Mouse (Mus musculus): ENCODE measurements at regions not wholly inside any gene's neighbourhood (a gene's known extent, or its start where the extent isn't known, plus 50 kb on each side); places are given as distances from the start of the nearest gene placed in this dataset.

DNA sequence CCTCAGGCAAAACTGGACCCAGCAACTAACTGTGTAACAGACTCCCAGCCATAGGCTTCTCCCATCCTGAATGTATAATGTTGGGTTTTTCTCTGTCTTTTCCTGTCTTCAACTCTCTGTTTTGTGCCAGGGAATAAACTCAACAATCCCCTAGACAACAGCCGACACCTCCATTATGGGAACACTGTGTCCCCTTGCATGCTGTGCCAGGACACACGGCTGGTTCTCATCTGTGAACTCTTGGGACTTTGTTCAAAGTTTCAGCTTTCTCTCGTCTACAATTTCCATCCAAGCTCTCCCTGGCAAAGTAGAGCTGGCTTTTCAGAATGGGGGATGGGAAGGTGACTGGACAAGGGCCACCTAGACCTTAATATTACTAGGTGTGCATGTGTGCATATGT is 56.1 kb upstream of the Kcng1 start:
- DNase-seq, result no peak

DNA sequence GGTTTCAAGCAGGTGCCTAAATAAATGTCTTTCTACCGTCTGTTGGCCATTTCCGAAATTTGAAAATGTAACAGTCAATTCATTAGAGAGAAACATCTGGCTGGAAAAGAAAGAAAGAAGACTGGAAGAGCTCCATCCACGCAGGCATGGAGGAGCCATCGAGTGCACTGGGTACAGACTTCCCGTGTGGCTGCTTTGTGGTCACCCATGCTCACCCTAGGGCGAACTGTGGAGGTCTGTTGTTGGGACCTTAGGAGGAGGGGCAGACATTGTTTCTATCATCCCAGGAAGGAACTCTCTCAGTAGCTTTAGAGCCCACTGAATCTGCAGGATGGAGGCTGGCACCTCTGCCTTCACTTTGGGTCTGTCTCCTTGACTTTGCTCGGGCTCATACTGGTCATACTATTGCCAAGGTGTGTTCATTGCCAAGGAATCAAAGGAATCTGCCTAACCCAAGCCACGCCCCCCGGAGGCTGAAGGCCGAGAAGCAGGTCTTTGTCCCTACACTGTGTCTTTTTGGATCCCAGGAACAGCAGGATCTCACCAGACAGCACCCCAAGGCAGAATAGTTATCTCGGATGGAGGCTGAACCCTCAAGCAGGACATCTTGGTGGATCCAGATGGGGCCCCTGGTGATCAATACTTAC is 54.3 kb upstream of the Kcng1 start:
- DNase-seq, result peak; percentile 20

DNA sequence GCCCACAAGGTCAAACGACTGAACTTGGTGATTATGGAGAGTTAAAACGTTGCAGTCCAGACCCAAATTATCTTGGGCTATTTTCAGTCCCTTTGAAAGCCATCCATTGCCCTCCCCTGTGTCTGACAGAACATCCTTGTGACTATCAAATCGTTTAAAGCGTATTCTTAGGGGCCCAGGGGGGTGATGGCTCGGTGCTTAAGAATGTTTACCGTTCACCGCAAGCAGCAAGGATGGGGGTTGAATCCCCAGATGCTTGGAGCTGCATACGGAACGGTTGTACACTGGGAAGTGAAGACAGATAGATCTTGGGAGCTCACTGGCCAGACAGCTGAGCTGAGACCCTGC is 52.7 kb upstream of the Kcng1 start:
- DNase-seq, result no peak

DNA sequence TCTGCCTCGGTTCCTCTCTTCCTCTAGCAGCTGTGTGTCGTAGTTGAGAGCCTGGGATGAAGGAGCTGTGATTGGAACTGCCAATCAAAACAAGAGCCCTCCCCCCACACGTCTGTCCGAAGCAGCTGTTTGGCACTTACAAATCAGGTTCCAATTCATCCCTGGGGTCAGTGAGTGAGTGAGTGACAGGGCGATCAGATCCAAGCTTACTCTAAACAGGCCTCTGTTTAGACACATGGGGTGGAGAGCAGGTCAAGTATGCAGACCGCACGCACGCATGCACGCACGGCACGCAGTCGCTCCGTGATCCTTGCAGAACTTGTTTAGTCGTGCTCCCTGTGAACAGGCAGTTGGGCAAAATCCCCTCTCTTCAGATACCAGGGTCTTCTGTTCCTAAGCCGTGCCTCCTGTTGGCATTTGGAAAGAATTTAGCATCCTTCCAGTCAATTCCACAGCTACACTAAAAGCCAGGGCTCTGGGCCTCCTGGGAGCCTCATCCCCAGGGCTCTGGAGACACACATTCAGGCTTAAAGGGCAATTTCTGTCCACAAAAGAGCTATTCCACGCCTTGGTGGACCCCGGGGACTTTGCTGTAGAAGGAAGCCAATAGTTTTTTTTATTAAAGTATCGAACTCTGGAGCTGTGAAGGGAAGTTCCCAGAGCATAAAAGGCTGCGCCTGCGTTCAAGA is 52.2 kb upstream of the Kcng1 start:
- DNase-seq, result no peak

DNA sequence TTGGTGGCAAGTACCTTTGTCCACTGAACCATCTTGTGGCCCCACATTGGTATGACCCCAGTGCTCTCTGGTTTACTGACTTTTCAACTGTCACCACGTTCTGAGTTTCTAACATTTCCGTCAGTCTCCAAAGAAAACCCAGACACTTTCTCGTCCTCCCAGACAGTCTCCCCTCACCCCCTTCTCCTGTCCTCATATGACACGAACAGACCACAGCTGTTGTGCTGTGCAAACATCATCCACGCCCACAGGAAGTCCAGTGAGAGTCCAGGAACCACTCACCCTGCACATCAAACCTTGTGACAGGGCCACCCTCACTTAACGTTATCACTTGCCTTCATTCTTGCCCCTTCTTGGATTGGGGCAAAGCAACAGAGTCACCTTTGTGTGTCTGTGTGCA is 51.4 kb upstream of the Kcng1 start:
- DNase-seq, result no peak
